Mouse (Mus musculus): ENCODE results near the gene Tnfaip1. TPM values are rescaled to one million over a fixed set of nuclear protein-coding genes. Genes with fewer than 3 reads are reported as not detected.
A peak's percentile ranks its signal among the peaks of the same experiment; 100 is the strongest.

Tnfaip1 gene
- total and polyA plus RNA-seq, 2 experiments from 2014 or later: 38.2 to 59.1 TPM

DNA sequence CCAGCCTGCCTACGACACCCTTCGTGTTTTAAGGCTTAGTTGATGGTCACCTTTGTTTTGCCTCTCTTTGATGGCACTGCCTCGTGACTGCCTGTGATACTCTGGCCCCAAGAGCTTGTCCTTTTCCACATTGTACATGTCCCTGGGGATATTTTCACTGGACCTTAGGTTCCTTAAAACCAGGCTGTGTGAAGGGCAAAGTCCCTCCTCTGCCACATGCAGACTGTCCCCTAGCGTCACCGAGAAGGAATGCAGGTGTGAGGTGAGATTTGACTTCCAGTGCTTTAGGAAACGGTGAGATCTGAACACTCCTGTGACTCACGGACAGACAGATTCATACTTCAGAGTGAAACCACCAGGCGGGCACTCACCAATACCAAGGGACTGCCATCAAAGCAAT is 21.1 kb upstream of the Tnfaip1 start:
- H3K27ac ChIP-seq (ENCODE audit: low read depth, low read length): no peak overlapping the region
- WGBS: 57% methylated on average over 8 of the region's 8 CpGs
- no peak overlapping the region for H3K4me2 ChIP-seq (ENCODE audit: low read depth, low read length, poor library complexity, severe bottlenecking)
- no peaks in the 10 kb centered on the region for H3K27me3 ChIP-seq (ENCODE audit: insufficient read depth, low read length)
- no peak overlapping the region for H3K9ac ChIP-seq (replicated peaks; ENCODE audit: low read length, poor library complexity, severe bottlenecking)
- H3K9me3 ChIP-seq (ENCODE audit: low read length): no peaks in the 10 kb centered on the region
- ATAC-seq (ENCODE audit: low FRiP score) (no peak), DNase-seq (ENCODE audit: low spot score) (no peak)
- H3K4me3 ChIP-seq (ENCODE audit: low read depth, low read length): no peak overlapping the region
- H3K4me1 ChIP-seq (ENCODE audit: insufficient read depth, low read length): no peaks in the 10 kb centered on the region
- H3K36me3 ChIP-seq (ENCODE audit: insufficient read depth, low read length): no peaks in the 10 kb centered on the region
- peak; percentile 48 for TF ChIP-seq CTCF (IDR thresholded peaks at IDR 0.05)

DNA sequence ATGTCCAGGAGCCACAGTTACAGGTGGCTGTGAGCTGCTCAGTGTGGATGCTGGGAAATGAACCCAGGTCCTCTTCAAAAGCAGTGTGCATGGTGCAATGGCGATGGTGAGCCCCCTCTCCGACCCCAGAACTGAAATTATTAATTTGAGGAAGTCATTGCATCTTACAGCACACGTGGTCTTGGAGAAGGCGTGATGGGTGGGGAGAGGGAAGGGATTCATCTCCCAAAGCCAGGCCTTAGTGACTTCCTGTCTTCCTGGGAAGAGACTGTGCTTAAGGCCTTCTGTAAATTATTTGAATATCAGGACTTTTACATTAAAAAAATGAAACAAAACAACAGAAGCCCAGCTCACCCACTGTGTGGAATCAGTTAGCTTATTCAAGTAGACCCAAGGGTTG is 19.9 kb upstream of the Tnfaip1 start:
- Histone ChIP-seq H3K9ac (replicated peaks; ENCODE audit: low read length, poor library complexity, severe bottlenecking) (no peak overlapping the region), H3K9me3 (ENCODE audit: low read length) (no peaks in the 10 kb centered on the region), H3K4me3 (ENCODE audit: low read depth, low read length) (no peak overlapping the region), H3K27me3 (ENCODE audit: insufficient read depth, low read length) (no peaks in the 10 kb centered on the region), H3K4me1 (ENCODE audit: insufficient read depth, low read length) (no peaks in the 10 kb centered on the region), H3K36me3 (ENCODE audit: insufficient read depth, low read length) (no peaks in the 10 kb centered on the region), H3K4me2 (ENCODE audit: low read depth, low read length, poor library complexity, severe bottlenecking) (no peak overlapping the region), H3K27ac (ENCODE audit: low read depth, low read length) (no peak overlapping the region)
- no peak for DNase-seq (ENCODE audit: low spot score)
- 90% methylated on average over 4 of the region's 4 CpGs for WGBS
- ATAC-seq (ENCODE audit: low FRiP score): no peak
- TF ChIP-seq CTCF (IDR thresholded peaks at IDR 0.05): no peak

GRCm38 (mm10) chr11:78555623-78556022 is 19.5 kb upstream of the Tnfaip1 start:
- H3K27me3 ChIP-seq (ENCODE audit: insufficient read depth, low read length): no peaks in the 10 kb centered on the region
- no peaks in the 10 kb centered on the region for H3K36me3 ChIP-seq (ENCODE audit: insufficient read depth, low read length)
- no peaks in the 10 kb centered on the region for H3K4me1 ChIP-seq (ENCODE audit: insufficient read depth, low read length)
- DNase-seq (ENCODE audit: low spot score) (no peak), ATAC-seq (ENCODE audit: low FRiP score) (no peak)
- H3K9ac ChIP-seq (replicated peaks; ENCODE audit: low read length, poor library complexity, severe bottlenecking): no peak overlapping the region
- WGBS: 75% methylated on average over 3 of the region's 3 CpGs
- no peak overlapping the region for H3K4me2 ChIP-seq (ENCODE audit: low read depth, low read length, poor library complexity, severe bottlenecking)
- no peak overlapping the region for H3K4me3 ChIP-seq (ENCODE audit: low read depth, low read length)
- TF ChIP-seq CTCF (IDR thresholded peaks at IDR 0.05): no peak
- no peaks in the 10 kb centered on the region for H3K9me3 ChIP-seq (ENCODE audit: low read length)
- H3K27ac ChIP-seq (ENCODE audit: low read depth, low read length): no peak overlapping the region

- Histone ChIP-seq H3K36me3 (ENCODE audit: insufficient read depth, low read length) (no peaks in the 10 kb centered on the region), H3K27me3 (ENCODE audit: insufficient read depth, low read length) (no peaks in the 10 kb centered on the region), H3K4me1 (ENCODE audit: insufficient read depth, low read length) (no peaks in the 10 kb centered on the region; the same call in 1 of the 2 replicates), H3K4me2 (ENCODE audit: low read depth, low read length, poor library complexity, severe bottlenecking) (peak overlapping the region; percentile 63), H3K4me3 (ENCODE audit: low read depth, low read length) (peak overlapping the region; percentile 58), H3K27ac (ENCODE audit: low read depth, low read length) (peak overlapping the region; percentile 62), H3K9me3 (ENCODE audit: low read length) (no peaks in the 10 kb centered on the region), H3K9ac (replicated peaks; ENCODE audit: low read length, poor library complexity, severe bottlenecking) (peak overlapping the region; percentile 40; the same call in 1 of the 2 replicates)
- ATAC-seq (ENCODE audit: low FRiP score) (peak; percentile 60; the same call in 1 of the 2 replicates), DNase-seq (ENCODE audit: low spot score) (no peak)
- WGBS: 32% methylated on average over 6 of the region's 6 CpGs
- no peak for TF ChIP-seq CTCF (IDR thresholded peaks at IDR 0.05)
Measured at GRCm38 (mm10) chr11:78551059-78551398, 14.9 kb upstream of the Tnfaip1 start.

GRCm38 (mm10) chr11:78550168-78551058 is 14.3 kb upstream of the Tnfaip1 start, which contains the start of gene Tmem97:
Tmem97 (minus strand) TSS chr11:78550777.
- peak; percentile 28 for TF ChIP-seq CTCF (IDR thresholded peaks at IDR 0.05)
- H3K9ac ChIP-seq (replicated peaks; ENCODE audit: low read length, poor library complexity, severe bottlenecking): peak within 1 kb of the TSS; percentile 50

GRCm38 (mm10) chr11:78549491-78549987 is 13.4 kb upstream of the Tnfaip1 start:
- H3K27me3 ChIP-seq (ENCODE audit: insufficient read depth, low read length): no peaks in the 10 kb centered on the region
- no peak for ATAC-seq (ENCODE audit: low FRiP score)
- DNase-seq (ENCODE audit: low spot score): no peak
- TF ChIP-seq CTCF (IDR thresholded peaks at IDR 0.05): no peak
- H3K9ac ChIP-seq (replicated peaks; ENCODE audit: low read length, poor library complexity, severe bottlenecking): peak overlapping the region; percentile 50; the same call in 1 of the 2 replicates
- no peak overlapping the region for H3K27ac ChIP-seq (ENCODE audit: low read depth, low read length)
- peak overlapping the region; percentile 58 for H3K4me3 ChIP-seq (ENCODE audit: low read depth, low read length)
- no peaks in the 10 kb centered on the region; the same call in 1 of the 2 replicates for H3K4me1 ChIP-seq (ENCODE audit: insufficient read depth, low read length)
- H3K36me3 ChIP-seq (ENCODE audit: insufficient read depth, low read length): no peaks in the 10 kb centered on the region
- H3K4me2 ChIP-seq (ENCODE audit: low read depth, low read length, poor library complexity, severe bottlenecking): peak overlapping the region; percentile 63
- WGBS: 9% methylated on average over 5 of the region's 5 CpGs
- H3K9me3 ChIP-seq (ENCODE audit: low read length): no peaks in the 10 kb centered on the region

More at GRCm38 (mm10) chr11:78550168-78551058, 14.3 kb upstream of the Tnfaip1 start, which contains the start of gene Tmem97:
- H3K36me3 ChIP-seq (ENCODE audit: insufficient read depth, low read length): no peaks in the 10 kb centered on the region
- WGBS: under 1% methylated on average over 60 of the region's 60 CpGs
- H3K27me3 ChIP-seq (ENCODE audit: insufficient read depth, low read length): no peaks in the 10 kb centered on the region
- H3K4me1 ChIP-seq (ENCODE audit: insufficient read depth, low read length): no peaks in the 10 kb centered on the region; the same call in 1 of the 2 replicates
- peak within 1 kb of the TSS; percentile 58 for H3K4me3 ChIP-seq (ENCODE audit: low read depth, low read length)
- peak within 1 kb of the TSS; percentile 62 for H3K27ac ChIP-seq (ENCODE audit: low read depth, low read length)
- DNase-seq (ENCODE audit: low spot score) (peak; percentile 99), ATAC-seq (ENCODE audit: low FRiP score) (peak; percentile 100)
- peak within 1 kb of the TSS; percentile 63 for H3K4me2 ChIP-seq (ENCODE audit: low read depth, low read length, poor library complexity, severe bottlenecking)
- H3K9me3 ChIP-seq (ENCODE audit: low read length): no peaks in the 10 kb centered on the region
